Mouse (Mus musculus): ENCODE results near the gene Exph5. TPM values are rescaled to one million over a fixed set of nuclear protein-coding genes. Genes with fewer than 3 reads are reported as not detected.
A peak's percentile ranks its signal among the peaks of the same experiment; 100 is the strongest.

Exph5 gene
- polyA plus RNA-seq, 1 experiment from 2014 or later: 7.2 TPM

GRCm38 (mm10) chr9:53339603-53340002 lies 38.1 kb downstream of the Exph5 start:
- TF ChIP-seq CTCF (IDR thresholded peaks at IDR 0.05) (no peak), EP300 (IDR thresholded peaks at IDR 0.05) (no peak)
- Histone ChIP-seq H3K36me3 (ENCODE audit: insufficient read depth, low read length) (no peaks in the 10 kb centered on the region), H3K27me3 (replicated peaks; ENCODE audit: insufficient read depth, low read length) (no peaks in the 10 kb centered on the region), H3K4me1 (ENCODE audit: insufficient read depth, low read depth, low read length) (no peaks in the 10 kb centered on the region), H3K9me3 (ENCODE audit: low read length) (no peaks in the 10 kb centered on the region), H3K27ac (ENCODE audit: low read length) (no peak overlapping the region), H3K4me3 (ENCODE audit: low read depth, low read length) (no peak overlapping the region), H3K4me2 (replicated peaks; ENCODE audit: low read depth, low read length) (no peak overlapping the region), H3K9ac (replicated peaks; ENCODE audit: low read depth) (no peak overlapping the region)
- ATAC-seq: no peak
- 68% methylated on average over 7 of the region's 7 CpGs for WGBS
- DNase-seq (ENCODE audit: low spot score): no peak

DNA sequence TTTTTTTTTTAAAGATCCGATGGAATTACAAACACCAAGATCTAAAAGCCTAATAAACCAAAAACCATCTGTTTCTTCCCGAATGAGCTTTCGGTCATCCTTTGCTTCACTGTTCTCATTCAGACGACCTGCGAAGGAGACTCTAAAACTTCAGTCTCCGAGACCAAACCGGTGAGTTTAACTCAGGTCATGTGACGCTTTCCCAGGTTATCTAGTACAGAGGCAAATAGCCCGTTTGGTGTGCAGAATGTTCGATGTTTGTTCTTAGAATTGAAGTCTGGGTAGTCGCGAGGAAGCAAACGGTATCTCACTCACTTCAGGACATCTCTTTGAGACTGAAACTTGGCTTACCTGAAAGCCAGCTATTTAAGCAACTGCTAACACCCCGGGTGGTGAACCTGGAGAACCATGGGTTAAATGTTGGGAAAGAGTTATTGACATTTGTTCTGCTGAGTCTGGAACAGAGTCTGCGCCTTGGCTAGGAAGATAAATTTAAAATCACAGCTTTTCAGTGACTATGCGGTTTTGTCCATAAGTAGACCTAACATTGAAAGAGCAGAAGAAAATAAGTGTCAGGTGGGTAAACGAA lies 39.0 kb downstream of the Exph5 start:
- 27% methylated on average over 17 of the region's 17 CpGs for WGBS

DNA sequence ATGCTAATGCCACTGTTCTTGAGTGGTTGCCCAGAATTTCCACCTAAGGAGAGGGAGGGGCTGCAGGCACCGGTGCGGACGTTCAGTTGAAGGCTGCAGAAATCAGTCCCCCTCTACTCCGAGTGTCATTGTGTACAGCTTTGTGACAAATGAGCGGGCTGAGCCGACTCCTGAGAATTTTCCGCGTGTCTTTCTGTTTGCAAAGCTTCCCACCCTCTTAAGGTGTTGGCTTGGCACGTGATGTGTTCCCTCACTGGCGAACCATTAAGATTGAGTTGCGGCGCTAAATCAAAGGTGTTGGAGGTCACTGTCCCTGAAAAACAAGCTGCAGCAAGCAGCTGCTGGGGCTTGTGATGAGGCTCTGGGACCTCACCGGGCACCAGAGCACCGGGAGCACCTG lies 39.5 kb downstream of the Exph5 start:
- Histone ChIP-seq H3K36me3 (ENCODE audit: insufficient read depth, low read length) (no peaks in the 10 kb centered on the region), H3K27ac (ENCODE audit: low read length) (peak overlapping the region; percentile 91), H3K4me2 (replicated peaks; ENCODE audit: low read depth, low read length) (peak overlapping the region; percentile 64), H3K27me3 (replicated peaks; ENCODE audit: insufficient read depth, low read length) (no peaks in the 10 kb centered on the region), H3K9me3 (ENCODE audit: low read length) (no peaks in the 10 kb centered on the region), H3K9ac (replicated peaks; ENCODE audit: low read depth) (peak overlapping the region; percentile 56), H3K4me1 (ENCODE audit: insufficient read depth, low read depth, low read length) (no peaks in the 10 kb centered on the region), H3K4me3 (ENCODE audit: low read depth, low read length) (peak overlapping the region; percentile 56)
- 3% methylated on average over 14 of the region's 14 CpGs for WGBS
- peak; percentile 76 for DNase-seq (ENCODE audit: low spot score)
- ATAC-seq: peak; percentile 76
- TF ChIP-seq EP300 (IDR thresholded peaks at IDR 0.05) (no peak; the same call in 1 of the 2 replicates), CTCF (IDR thresholded peaks at IDR 0.05) (no peak)

More for the DNA sequence above, 39.0 kb downstream of the Exph5 start:
- peak overlapping the region; percentile 64 for H3K4me2 ChIP-seq (replicated peaks; ENCODE audit: low read depth, low read length)
- H3K9me3 ChIP-seq (ENCODE audit: low read length): no peaks in the 10 kb centered on the region
- no peaks in the 10 kb centered on the region for H3K27me3 ChIP-seq (replicated peaks; ENCODE audit: insufficient read depth, low read length)
- H3K4me1 ChIP-seq (ENCODE audit: insufficient read depth, low read depth, low read length): no peaks in the 10 kb centered on the region
- H3K27ac ChIP-seq (ENCODE audit: low read length): peak overlapping the region; percentile 91
- DNase-seq (ENCODE audit: low spot score) (peak; percentile 73), ATAC-seq (peak; percentile 73)
- H3K9ac ChIP-seq (replicated peaks; ENCODE audit: low read depth): peak overlapping the region; percentile 56
- H3K4me3 ChIP-seq (ENCODE audit: low read depth, low read length): peak overlapping the region; percentile 56
- TF ChIP-seq CTCF (IDR thresholded peaks at IDR 0.05) (no peak), EP300 (IDR thresholded peaks at IDR 0.05) (peak; percentile 69)
- H3K36me3 ChIP-seq (ENCODE audit: insufficient read depth, low read length): no peaks in the 10 kb centered on the region

DNA sequence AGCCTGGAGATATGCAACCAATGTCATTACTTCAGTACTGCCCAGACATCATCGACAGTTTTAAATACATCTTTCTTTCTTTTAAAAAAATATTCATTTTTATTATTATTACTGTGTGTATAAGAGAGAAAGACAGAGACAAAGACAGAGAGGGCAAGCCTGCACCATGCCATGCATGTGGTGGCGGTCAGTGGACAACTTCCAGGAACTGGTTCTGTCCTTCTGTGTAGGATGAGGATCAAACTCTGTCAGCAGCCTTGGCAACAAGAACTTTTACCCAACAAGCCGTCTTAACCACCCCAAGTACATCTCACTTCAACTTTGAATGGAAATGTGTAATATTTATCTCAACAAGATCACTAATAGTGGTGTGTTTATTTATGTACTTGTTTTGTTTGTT lies 40.5 kb downstream of the Exph5 start:
- TF ChIP-seq CTCF (IDR thresholded peaks at IDR 0.05) (no peak), EP300 (IDR thresholded peaks at IDR 0.05) (no peak)
- Histone ChIP-seq H3K27me3 (replicated peaks; ENCODE audit: insufficient read depth, low read length) (no peaks in the 10 kb centered on the region), H3K36me3 (ENCODE audit: insufficient read depth, low read length) (no peaks in the 10 kb centered on the region), H3K4me1 (ENCODE audit: insufficient read depth, low read depth, low read length) (no peaks in the 10 kb centered on the region), H3K4me2 (replicated peaks; ENCODE audit: low read depth, low read length) (peak overlapping the region; percentile 64), H3K9ac (replicated peaks; ENCODE audit: low read depth) (0 out of 2 replicates have a peak overlapping the region, but pooled peaks have one; percentile 56), H3K4me3 (ENCODE audit: low read depth, low read length) (peak overlapping the region; percentile 56), H3K9me3 (ENCODE audit: low read length) (no peaks in the 10 kb centered on the region), H3K27ac (ENCODE audit: low read length) (peak overlapping the region; percentile 91)
- WGBS: 55% methylated on average over 3 of the region's 3 CpGs
- no peak for ATAC-seq
- DNase-seq (ENCODE audit: low spot score): no peak

GRCm38 (mm10) chr9:53344646-53345432 lies 43.4 kb downstream of the Exph5 start:
- Histone ChIP-seq H3K4me1 (ENCODE audit: insufficient read depth, low read depth, low read length) (no peaks in the 10 kb centered on the region), H3K4me2 (replicated peaks; ENCODE audit: low read depth, low read length) (no peak overlapping the region), H3K27me3 (replicated peaks; ENCODE audit: insufficient read depth, low read length) (no peaks in the 10 kb centered on the region), H3K9ac (replicated peaks; ENCODE audit: low read depth) (no peak overlapping the region), H3K27ac (ENCODE audit: low read length) (no peak overlapping the region), H3K9me3 (ENCODE audit: low read length) (no peaks in the 10 kb centered on the region), H3K4me3 (ENCODE audit: low read depth, low read length) (no peak overlapping the region), H3K36me3 (ENCODE audit: insufficient read depth, low read length) (0 out of 2 replicates have a peak, but pooled peaks cover 3% of the 10 kb centered on the region)
- DNase-seq (ENCODE audit: low spot score): peak; percentile 31
- no peak for TF ChIP-seq EP300 (IDR thresholded peaks at IDR 0.05)
- no peak for TF ChIP-seq CTCF (IDR thresholded peaks at IDR 0.05)
- ATAC-seq: no peak
- WGBS: 79% methylated on average over 9 of the region's 9 CpGs

GRCm38 (mm10) chr9:53345728-53346127 lies 44.3 kb downstream of the Exph5 start:
- Histone ChIP-seq H3K4me3 (ENCODE audit: low read depth, low read length) (no peak overlapping the region), H3K27ac (ENCODE audit: low read length) (no peak overlapping the region), H3K4me1 (ENCODE audit: insufficient read depth, low read depth, low read length) (no peaks in the 10 kb centered on the region), H3K9ac (replicated peaks; ENCODE audit: low read depth) (no peak overlapping the region), H3K36me3 (ENCODE audit: insufficient read depth, low read length) (0 out of 2 replicates have a peak, but pooled peaks cover 4% of the 10 kb centered on the region), H3K9me3 (ENCODE audit: low read length) (0 out of 2 replicates have a peak, but pooled peaks cover under 1% of the 10 kb centered on the region), H3K4me2 (replicated peaks; ENCODE audit: low read depth, low read length) (no peak overlapping the region), H3K27me3 (replicated peaks; ENCODE audit: insufficient read depth, low read length) (no peaks in the 10 kb centered on the region)
- TF ChIP-seq CTCF (IDR thresholded peaks at IDR 0.05) (no peak), EP300 (IDR thresholded peaks at IDR 0.05) (no peak)
- DNase-seq (ENCODE audit: low spot score) (no peak), ATAC-seq (no peak)
- WGBS: 74% methylated on average over 3 of the region's 3 CpGs
